Mouse (Mus musculus): ENCODE measurements around the gene Mrps2. TPM values are rescaled to one million over a fixed set of nuclear protein-coding genes. Genes with fewer than 3 reads are reported as not detected.
"Not testable (repeated sequence)": the region's sequence is repeated elsewhere in the genome, so short reads cannot be mapped to it uniquely, and the experiment has no call there.

Gene Mrps2
- polyA plus RNA-seq, 1 experiment = 43.2 TPM

DNA sequence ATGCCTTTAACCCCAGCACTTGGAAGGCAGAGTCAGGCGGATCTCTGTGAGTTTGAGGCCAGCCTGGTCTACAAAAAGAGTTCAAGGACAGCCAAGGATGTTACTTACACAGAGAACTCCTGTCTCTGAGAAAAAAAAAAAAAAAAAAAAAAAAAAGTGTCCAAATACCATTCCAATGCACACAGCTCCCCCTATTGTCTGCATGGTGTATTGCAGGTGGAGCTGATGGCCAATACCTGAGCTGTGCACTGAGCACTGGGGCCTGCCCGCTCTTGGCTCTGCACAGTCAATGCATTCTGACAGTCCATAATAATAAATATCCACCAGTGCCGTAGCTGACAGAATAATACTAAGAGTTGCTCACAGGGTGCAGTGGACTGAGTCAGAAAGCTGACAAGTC, 3.9 kb upstream of the Mrps2 start:
- TF ChIP-seq CTCF (IDR thresholded peaks at IDR 0.05; ENCODE audit: borderline replicate concordance, insufficient read depth, low read depth, low read length) = peak; percentile 67
- TF ChIP-seq POLR2A (IDR thresholded peaks at IDR 0.05; ENCODE audit: borderline replicate concordance, insufficient read depth, low read length) = no peak
- peak; percentile 65 to 81 for DNase-seq
- Histone ChIP-seq H3K4me3 (replicated peaks; ENCODE audit: insufficient read depth, low read depth, low read length) (no peak overlapping the region), H3K27ac (ENCODE audit: insufficient read depth, low read length) (no peak overlapping the region), H3K27me3 (ENCODE audit: control insufficient read depth, insufficient read depth, low read length) (no peaks in the 10 kb centered on the region), H3K4me1 (ENCODE audit: control insufficient read depth, insufficient read depth, low read length) (peaks cover 2% of the 10 kb centered on the region)
- WGBS = 56% methylated on average over 3 of the region's 3 CpGs

DNA sequence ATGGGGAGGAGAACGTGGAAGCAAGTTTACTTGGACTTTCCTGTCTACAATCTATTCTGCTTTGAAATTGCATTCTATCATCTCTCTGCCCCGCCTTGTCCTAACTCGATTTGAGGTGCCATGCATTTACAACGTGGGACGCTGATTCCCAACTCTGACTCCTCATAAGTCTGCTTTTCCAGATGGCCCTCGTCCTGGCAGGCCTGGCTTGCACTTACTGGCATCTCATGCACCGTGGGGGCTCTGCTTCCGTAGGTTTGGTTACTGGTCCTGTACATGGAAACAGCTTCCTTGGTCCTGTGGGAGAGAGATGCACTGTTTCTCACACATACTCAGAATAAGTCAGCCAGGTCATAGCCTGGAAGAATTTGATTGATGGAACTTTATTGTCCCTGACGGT, 2.9 kb upstream of the Mrps2 start:
- TF ChIP-seq POLR2A (IDR thresholded peaks at IDR 0.05; ENCODE audit: borderline replicate concordance, insufficient read depth, low read length) (no peak), CTCF (IDR thresholded peaks at IDR 0.05; ENCODE audit: borderline replicate concordance, insufficient read depth, low read depth, low read length) (no peak)

DNA sequence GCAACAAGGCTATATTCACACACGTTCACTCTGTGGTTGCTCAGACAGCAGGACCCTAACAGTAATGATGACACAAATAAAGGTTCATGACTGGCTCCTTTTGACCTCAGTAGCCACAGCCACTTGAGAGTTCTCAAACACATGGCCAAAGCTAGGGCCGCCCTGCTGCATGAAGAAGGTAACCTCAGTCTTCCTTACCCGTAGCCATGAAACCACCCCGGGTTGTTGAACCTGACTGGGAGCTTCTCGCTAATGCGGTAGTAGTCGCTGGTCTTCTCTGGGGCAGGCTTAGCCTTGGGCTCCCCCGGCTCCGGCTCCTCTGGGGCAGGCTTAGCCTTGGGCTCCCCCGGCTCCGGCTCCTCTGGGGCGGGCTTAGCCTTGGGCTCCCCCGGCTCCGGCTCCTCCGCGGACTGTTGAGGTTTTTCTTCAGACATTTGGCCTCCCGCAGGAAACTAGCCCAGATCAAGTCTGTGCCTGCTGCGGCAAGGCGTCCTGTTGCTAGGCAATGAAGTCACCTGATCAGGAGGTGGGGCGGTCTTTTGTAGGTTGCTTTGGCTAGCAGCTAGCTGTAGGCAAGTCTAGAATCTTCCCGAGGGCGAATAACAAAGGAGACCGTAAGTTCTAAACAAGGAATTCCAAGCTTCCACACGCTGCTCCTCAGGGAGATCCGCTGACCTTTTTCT, 1.9 kb upstream of the Mrps2 start, which contains the start of gene 1700007K13Rik:
1700007K13Rik (minus strand) TSS at position 497 of the 683 bp plus-strand sequence.
- peak within 1 kb of the TSS; percentile 14 for H3K4me3 ChIP-seq (replicated peaks; ENCODE audit: insufficient read depth, low read depth, low read length)
- no peak for TF ChIP-seq POLR2A (IDR thresholded peaks at IDR 0.05; ENCODE audit: borderline replicate concordance, insufficient read depth, low read length)
- no peak for TF ChIP-seq CTCF (IDR thresholded peaks at IDR 0.05; ENCODE audit: borderline replicate concordance, insufficient read depth, low read depth, low read length)
- WGBS = 4% methylated on average over 25 of the region's 25 CpGs
- no peak within 1 kb of the TSS for H3K27ac ChIP-seq (ENCODE audit: insufficient read depth, low read length)
- DNase-seq = peak; percentile 80 to 87
- no peaks in the 10 kb centered on the region for H3K27me3 ChIP-seq (ENCODE audit: control insufficient read depth, insufficient read depth, low read length)
- H3K4me1 ChIP-seq (ENCODE audit: control insufficient read depth, insufficient read depth, low read length) = peaks cover 3% of the 10 kb centered on the region

More for the DNA sequence above, 2.9 kb upstream of the Mrps2 start:
- WGBS = 67% methylated on average over 9 of the region's 9 CpGs
- H3K27ac ChIP-seq (ENCODE audit: insufficient read depth, low read length) = no peak overlapping the region
- no peak for DNase-seq
- H3K4me3 ChIP-seq (replicated peaks; ENCODE audit: insufficient read depth, low read depth, low read length) = no peak overlapping the region
- H3K27me3 ChIP-seq (ENCODE audit: control insufficient read depth, insufficient read depth, low read length) = no peaks in the 10 kb centered on the region
- H3K4me1 ChIP-seq (ENCODE audit: control insufficient read depth, insufficient read depth, low read length) = peaks cover 3% of the 10 kb centered on the region

DNA sequence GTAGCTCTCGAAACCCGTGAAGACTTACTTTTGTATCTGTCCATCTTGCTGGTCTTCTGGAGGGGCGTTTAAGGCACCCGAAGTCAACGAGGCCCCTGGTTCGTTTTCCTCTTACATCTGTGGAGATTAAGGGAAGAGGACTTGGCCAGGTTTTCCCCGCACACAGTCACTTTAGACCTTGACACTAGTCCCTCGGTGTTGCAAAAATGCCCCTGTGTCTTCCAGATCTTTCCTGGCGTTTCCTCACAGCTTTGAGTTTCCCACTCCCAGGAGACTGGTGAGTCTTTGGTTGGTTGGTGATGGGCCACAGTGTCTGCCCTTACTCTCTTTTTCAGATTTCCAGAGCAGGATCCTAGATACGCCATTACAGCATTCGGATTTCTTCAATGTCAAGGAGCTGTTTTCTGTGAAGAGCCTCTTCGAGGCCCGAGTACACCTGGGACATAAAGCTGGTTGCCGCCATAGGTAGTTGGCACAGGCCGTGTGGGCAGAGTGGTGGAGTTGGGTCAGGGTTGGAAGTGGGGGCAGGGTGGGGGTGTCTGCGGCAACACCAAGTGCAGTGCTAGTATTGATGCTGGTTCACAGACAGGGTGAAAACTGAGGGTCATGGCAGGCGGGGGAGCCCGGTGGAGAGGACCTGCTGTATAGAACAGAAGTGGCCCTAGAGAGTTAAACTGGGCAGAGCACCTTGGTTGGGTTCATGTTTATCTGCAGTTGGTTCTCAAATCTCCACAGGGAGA, 790 bp downstream of the Mrps2 start:
- 44% methylated on average over 18 of the region's 18 CpGs for WGBS

DNA sequence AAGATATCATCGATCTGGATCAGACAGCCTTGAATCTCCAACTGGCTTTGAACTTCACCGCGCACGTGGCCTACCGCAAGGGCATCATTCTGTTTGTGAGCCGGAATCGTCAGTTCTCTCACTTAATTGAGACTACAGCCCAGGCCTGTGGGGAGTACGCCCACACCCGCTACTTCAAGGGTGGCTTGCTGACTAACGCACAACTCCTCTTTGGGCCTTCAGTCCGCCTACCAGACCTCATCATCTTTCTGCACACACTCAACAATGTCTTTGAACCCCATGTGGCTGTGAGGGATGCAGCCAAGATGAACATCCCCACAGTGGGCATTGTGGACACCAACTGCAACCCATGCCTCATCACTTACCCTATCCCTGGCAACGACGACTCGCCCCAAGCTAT, 1.6 kb downstream of the Mrps2 start:
- peaks cover 3% of the 10 kb centered on the region for H3K4me1 ChIP-seq (ENCODE audit: control insufficient read depth, insufficient read depth, low read length)
- TF ChIP-seq CTCF (IDR thresholded peaks at IDR 0.05; ENCODE audit: borderline replicate concordance, insufficient read depth, low read depth, low read length) (no peak), POLR2A (IDR thresholded peaks at IDR 0.05; ENCODE audit: borderline replicate concordance, insufficient read depth, low read length) (no peak)
- no peak for DNase-seq
- 99% methylated on average over 14 of the region's 14 CpGs for WGBS
- no peaks in the 10 kb centered on the region for H3K27me3 ChIP-seq (ENCODE audit: control insufficient read depth, insufficient read depth, low read length)
- H3K27ac ChIP-seq (ENCODE audit: insufficient read depth, low read length) = no peak overlapping the region
- no peak overlapping the region for H3K4me3 ChIP-seq (replicated peaks; ENCODE audit: insufficient read depth, low read depth, low read length)

More for the DNA sequence above, 790 bp downstream of the Mrps2 start:
- Histone ChIP-seq H3K4me1 (ENCODE audit: control insufficient read depth, insufficient read depth, low read length) (peaks cover 3% of the 10 kb centered on the region), H3K4me3 (replicated peaks; ENCODE audit: insufficient read depth, low read depth, low read length) (peak overlapping the region; percentile 62), H3K27me3 (ENCODE audit: control insufficient read depth, insufficient read depth, low read length) (no peaks in the 10 kb centered on the region), H3K27ac (ENCODE audit: insufficient read depth, low read length) (peak overlapping the region; percentile 36; the same call in 1 of the 2 replicates)
- TF ChIP-seq CTCF (IDR thresholded peaks at IDR 0.05; ENCODE audit: borderline replicate concordance, insufficient read depth, low read depth, low read length) = no peak
- TF ChIP-seq POLR2A (IDR thresholded peaks at IDR 0.05; ENCODE audit: borderline replicate concordance, insufficient read depth, low read length) = no peak
- DNase-seq = no peak

DNA sequence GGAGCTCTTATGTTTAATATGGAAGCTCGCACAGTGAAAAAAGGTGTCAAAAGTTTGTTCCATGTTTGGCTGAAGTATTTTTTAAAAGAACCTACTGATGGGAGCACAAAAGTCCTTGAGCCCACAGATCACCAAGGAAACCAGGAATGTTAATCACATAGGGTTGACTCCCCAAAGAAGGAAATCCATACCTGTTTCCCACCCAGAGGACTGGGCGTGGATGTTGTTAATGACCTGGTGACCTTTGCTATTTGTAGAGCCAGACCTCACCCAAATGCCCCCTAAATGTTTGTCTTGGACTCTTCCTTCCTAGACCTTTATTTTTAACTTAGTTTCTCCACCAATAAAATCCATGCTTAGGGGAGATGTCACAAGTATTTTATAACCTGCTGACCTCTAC, 2.7 kb downstream of the Mrps2 start:
- TF ChIP-seq POLR2A (IDR thresholded peaks at IDR 0.05; ENCODE audit: borderline replicate concordance, insufficient read depth, low read length) = no peak
- no peak for TF ChIP-seq CTCF (IDR thresholded peaks at IDR 0.05; ENCODE audit: borderline replicate concordance, insufficient read depth, low read depth, low read length)
- WGBS = 99% methylated on average over 2 of the region's 2 CpGs
- peaks cover 3% of the 10 kb centered on the region for H3K4me1 ChIP-seq (ENCODE audit: control insufficient read depth, insufficient read depth, low read length)
- H3K27me3 ChIP-seq (ENCODE audit: control insufficient read depth, insufficient read depth, low read length) = no peaks in the 10 kb centered on the region
- no peak for DNase-seq
- no peak overlapping the region for H3K4me3 ChIP-seq (replicated peaks; ENCODE audit: insufficient read depth, low read depth, low read length)
- H3K27ac ChIP-seq (ENCODE audit: insufficient read depth, low read length) = no peak overlapping the region

DNA sequence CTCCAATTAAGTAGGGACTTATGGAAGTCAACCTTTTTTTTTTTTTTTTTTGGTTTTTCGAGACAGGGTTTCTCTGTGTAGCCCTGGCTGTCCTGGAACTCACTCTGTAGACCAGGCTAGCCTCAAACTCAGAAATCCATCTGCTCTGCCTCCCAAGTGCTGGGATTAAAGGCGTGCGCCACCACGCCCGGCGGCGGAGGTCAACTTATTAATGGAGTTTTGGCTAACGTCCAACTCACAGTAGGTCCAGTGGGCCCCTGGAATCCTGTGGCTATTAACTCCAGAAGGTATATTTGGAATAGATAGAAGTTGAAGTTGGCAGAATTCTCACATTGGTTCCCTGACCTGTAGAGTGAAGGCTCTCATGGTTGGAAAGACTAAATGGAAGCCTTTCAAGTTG, 4.1 kb downstream of the Mrps2 start:
- not testable (repeated sequence) for DNase-seq; H3K4me3 ChIP-seq (replicated peaks; ENCODE audit: insufficient read depth, low read depth, low read length); H3K27ac ChIP-seq (ENCODE audit: insufficient read depth, low read length); H3K4me1 ChIP-seq (ENCODE audit: control insufficient read depth, insufficient read depth, low read length); H3K27me3 ChIP-seq (ENCODE audit: control insufficient read depth, insufficient read depth, low read length)
- 94% methylated on average over 8 of the region's 8 CpGs for WGBS

DNA sequence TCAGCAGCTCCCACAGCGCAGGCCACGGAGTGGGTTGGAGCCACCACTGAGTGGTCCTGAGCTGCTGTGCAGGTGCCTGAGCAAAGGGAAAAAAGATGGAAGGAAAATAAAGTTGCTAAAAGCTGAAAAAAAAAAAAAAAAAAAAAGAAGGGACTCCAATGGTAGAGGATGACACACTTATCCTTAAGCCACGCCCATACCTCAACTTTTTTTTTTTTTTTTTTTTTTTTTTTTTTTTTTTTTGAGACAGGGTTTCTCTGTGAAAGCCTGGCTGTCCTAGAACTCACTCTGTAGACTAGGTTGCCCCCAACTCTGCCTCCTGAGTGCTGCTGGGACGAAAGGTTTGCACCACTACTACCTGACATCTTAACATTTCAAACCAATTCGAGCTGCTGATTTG, 10.1 kb downstream of the Mrps2 start:
- H3K27me3 ChIP-seq (ENCODE audit: control insufficient read depth, insufficient read depth, low read length); H3K4me3 ChIP-seq (replicated peaks; ENCODE audit: insufficient read depth, low read depth, low read length); H3K4me1 ChIP-seq (ENCODE audit: control insufficient read depth, insufficient read depth, low read length); DNase-seq; H3K27ac ChIP-seq (ENCODE audit: insufficient read depth, low read length): not testable (repeated sequence)
- 87% methylated on average over 5 of the region's 5 CpGs for WGBS

All from cerebellum, adult 2 months (tissue).